Mouse (Mus musculus) heart, adult 2 months (tissue): ENCODE results near the gene Exph5.

Source experiments
- CTCF ChIP-seq: fragments of 200-600 bp; IDR thresholded peaks from 2 replicates; pipeline ENCODE4 v1.8.1; 2022; ENCODE audit warnings: antibody characterized with exemption, mild to moderate bottlenecking, moderate library complexity
- EP300 ChIP-seq: fragments of 200-500 bp; IDR thresholded peaks from 2 replicates; pipeline ENCODE4 v1.6.1; 2011; ENCODE audit warnings: low read depth, low read length, control low read depth; ENCODE audit not compliant: insufficient read depth
- POLR2A ChIP-seq: fragments of 200-500 bp; IDR thresholded peaks from 2 replicates; pipeline ENCODE4 v1.6.1; 2011; ENCODE audit warnings: mild to moderate bottlenecking, low read depth, low read length, control low read depth; ENCODE audit not compliant: insufficient read depth

GRCm38 (mm10) chr9:53371339-53371738 is 69.9 kb downstream of the Exph5 start:
- no peak for TF ChIP-seq EP300
- no peak for TF ChIP-seq CTCF
- no peak for TF ChIP-seq POLR2A
